Mouse (Mus musculus): ENCODE results near the gene Mcrip2. TPM values are rescaled to one million over a fixed set of nuclear protein-coding genes. Genes with fewer than 3 reads are reported as not detected.

Gene Mcrip2
- polyA plus RNA-seq, 1 experiment from 2014 or later = 17.3 TPM

GRCm38 (mm10) chr17:25833961-25834594 lies 34.5 kb downstream of the Mcrip2 start:
- Histone ChIP-seq H3K9me3 (ENCODE audit: control insufficient read depth, low read length) (no peaks in the 10 kb centered on the region), H3K36me3 (ENCODE audit: control insufficient read depth, insufficient read depth) (peaks cover 17% of the 10 kb centered on the region), H3K4me2 (ENCODE audit: low read length) (peak overlapping the region; percentile 88), H3K4me3 (replicated peaks; ENCODE audit: low read length) (peak overlapping the region; percentile 94), H3K4me1 (replicated peaks; ENCODE audit: control insufficient read depth, insufficient read depth, low read length) (peaks cover 75% of the 10 kb centered on the region), H3K9ac (replicated peaks; ENCODE audit: low read depth, low read length) (peak overlapping the region; percentile 84), H3K27me3 (replicated peaks; ENCODE audit: control insufficient read depth, insufficient read depth, low read length) (no peaks in the 10 kb centered on the region), H3K27ac (ENCODE audit: low read length) (peak overlapping the region; percentile 94)
- ATAC-seq = no peak
- WGBS = 50% methylated on average over 6 of the region's 6 CpGs

- peaks cover 14% of the 10 kb centered on the region for H3K36me3 ChIP-seq (ENCODE audit: control insufficient read depth, insufficient read depth)
- peak within 1 kb of the TSS; percentile 88 for H3K4me2 ChIP-seq (ENCODE audit: low read length)
- under 1% methylated on average over 24 of the region's 24 CpGs for WGBS
- H3K27me3 ChIP-seq (replicated peaks; ENCODE audit: control insufficient read depth, insufficient read depth, low read length) = no peaks in the 10 kb centered on the region
- ATAC-seq = peak; percentile 31; the same call in 1 of the 2 replicates
- H3K4me1 ChIP-seq (replicated peaks; ENCODE audit: control insufficient read depth, insufficient read depth, low read length) = peaks cover 77% of the 10 kb centered on the region
- peak within 1 kb of the TSS; percentile 86 for H3K9ac ChIP-seq (replicated peaks; ENCODE audit: low read depth, low read length)
- H3K9me3 ChIP-seq (ENCODE audit: control insufficient read depth, low read length) = no peaks in the 10 kb centered on the region
- H3K4me3 ChIP-seq (replicated peaks; ENCODE audit: low read length) = peak within 1 kb of the TSS; percentile 94
- H3K27ac ChIP-seq (ENCODE audit: low read length) = peak within 1 kb of the TSS; percentile 94
Observed at GRCm38 (mm10) chr17:25833291-25833663, 35.3 kb downstream of the Mcrip2 start, which contains the start of gene Stub1. TSS of gene Stub1 (minus strand) at chr17:25833404.

- H3K9me3 ChIP-seq (ENCODE audit: control insufficient read depth, low read length) = no peaks in the 10 kb centered on the region
- peak overlapping the region; percentile 94 for H3K4me3 ChIP-seq (replicated peaks; ENCODE audit: low read length)
- H3K9ac ChIP-seq (replicated peaks; ENCODE audit: low read depth, low read length) = peak overlapping the region; percentile 86
- peak overlapping the region; percentile 94 for H3K27ac ChIP-seq (ENCODE audit: low read length)
- WGBS = under 1% methylated on average over 73 of the region's 77 CpGs
- peak; percentile 90 for ATAC-seq
- peak overlapping the region; percentile 88 for H3K4me2 ChIP-seq (ENCODE audit: low read length)
- H3K4me1 ChIP-seq (replicated peaks; ENCODE audit: control insufficient read depth, insufficient read depth, low read length) = peaks cover 77% of the 10 kb centered on the region
- H3K36me3 ChIP-seq (ENCODE audit: control insufficient read depth, insufficient read depth) = peaks cover 14% of the 10 kb centered on the region
- H3K27me3 ChIP-seq (replicated peaks; ENCODE audit: control insufficient read depth, insufficient read depth, low read length) = no peaks in the 10 kb centered on the region
Observed at GRCm38 (mm10) chr17:25832436-25833290, 35.9 kb downstream of the Mcrip2 start.

- H3K4me1 ChIP-seq (replicated peaks; ENCODE audit: control insufficient read depth, insufficient read depth, low read length) = peaks cover 80% of the 10 kb centered on the region
- peak overlapping the region; percentile 94 for H3K4me3 ChIP-seq (replicated peaks; ENCODE audit: low read length)
- ATAC-seq = no peak
- no peaks in the 10 kb centered on the region for H3K9me3 ChIP-seq (ENCODE audit: control insufficient read depth, low read length)
- H3K9ac ChIP-seq (replicated peaks; ENCODE audit: low read depth, low read length) = peak overlapping the region; percentile 86
- H3K36me3 ChIP-seq (ENCODE audit: control insufficient read depth, insufficient read depth) = peaks cover 20% of the 10 kb centered on the region
- WGBS = 58% methylated on average over 21 of the region's 21 CpGs
- peak overlapping the region; percentile 88 for H3K4me2 ChIP-seq (ENCODE audit: low read length)
- peak overlapping the region; percentile 88; the same call in 1 of the 2 replicates for H3K27ac ChIP-seq (ENCODE audit: low read length)
- H3K27me3 ChIP-seq (replicated peaks; ENCODE audit: control insufficient read depth, insufficient read depth, low read length) = no peaks in the 10 kb centered on the region
Observed at GRCm38 (mm10) chr17:25831451-25832281, 36.9 kb downstream of the Mcrip2 start.

GRCm38 (mm10) chr17:25830806-25831431 lies 37.6 kb downstream of the Mcrip2 start:
- H3K9ac ChIP-seq (replicated peaks; ENCODE audit: low read depth, low read length) = no peak overlapping the region
- peaks cover 80% of the 10 kb centered on the region for H3K4me1 ChIP-seq (replicated peaks; ENCODE audit: control insufficient read depth, insufficient read depth, low read length)
- no peaks in the 10 kb centered on the region for H3K9me3 ChIP-seq (ENCODE audit: control insufficient read depth, low read length)
- no peak overlapping the region for H3K4me2 ChIP-seq (ENCODE audit: low read length)
- no peak for ATAC-seq
- no peaks in the 10 kb centered on the region for H3K27me3 ChIP-seq (replicated peaks; ENCODE audit: control insufficient read depth, insufficient read depth, low read length)
- H3K27ac ChIP-seq (ENCODE audit: low read length) = no peak overlapping the region
- WGBS = 90% methylated on average over 14 of the region's 14 CpGs
- H3K36me3 ChIP-seq (ENCODE audit: control insufficient read depth, insufficient read depth) = peaks cover 20% of the 10 kb centered on the region
- H3K4me3 ChIP-seq (replicated peaks; ENCODE audit: low read length) = no peak overlapping the region

- no peak overlapping the region for H3K4me3 ChIP-seq (replicated peaks; ENCODE audit: low read length)
- 88% methylated on average over 4 of the region's 4 CpGs for WGBS
- H3K27ac ChIP-seq (ENCODE audit: low read length) = no peak overlapping the region
- peaks cover 79% of the 10 kb centered on the region for H3K4me1 ChIP-seq (replicated peaks; ENCODE audit: control insufficient read depth, insufficient read depth, low read length)
- H3K27me3 ChIP-seq (replicated peaks; ENCODE audit: control insufficient read depth, insufficient read depth, low read length) = no peaks in the 10 kb centered on the region
- no peak for ATAC-seq
- no peak overlapping the region for H3K9ac ChIP-seq (replicated peaks; ENCODE audit: low read depth, low read length)
- peaks cover 20% of the 10 kb centered on the region for H3K36me3 ChIP-seq (ENCODE audit: control insufficient read depth, insufficient read depth)
- no peaks in the 10 kb centered on the region for H3K9me3 ChIP-seq (ENCODE audit: control insufficient read depth, low read length)
- peak overlapping the region; percentile 93 for H3K4me2 ChIP-seq (ENCODE audit: low read length)
Observed at GRCm38 (mm10) chr17:25830200-25830753, 38.3 kb downstream of the Mcrip2 start.

- ATAC-seq = no peak
- peak overlapping the region; percentile 93 for H3K27ac ChIP-seq (ENCODE audit: low read length)
- no peaks in the 10 kb centered on the region for H3K9me3 ChIP-seq (ENCODE audit: control insufficient read depth, low read length)
- no peaks in the 10 kb centered on the region for H3K27me3 ChIP-seq (replicated peaks; ENCODE audit: control insufficient read depth, insufficient read depth, low read length)
- H3K9ac ChIP-seq (replicated peaks; ENCODE audit: low read depth, low read length) = peak overlapping the region; percentile 80
- 41% methylated on average over 8 of the region's 8 CpGs for WGBS
- H3K4me3 ChIP-seq (replicated peaks; ENCODE audit: low read length) = peak overlapping the region; percentile 66
- H3K4me2 ChIP-seq (ENCODE audit: low read length) = peak overlapping the region; percentile 93
- H3K36me3 ChIP-seq (ENCODE audit: control insufficient read depth, insufficient read depth) = peaks cover 20% of the 10 kb centered on the region
- peaks cover 79% of the 10 kb centered on the region for H3K4me1 ChIP-seq (replicated peaks; ENCODE audit: control insufficient read depth, insufficient read depth, low read length)
Observed at GRCm38 (mm10) chr17:25829558-25830017, 39.0 kb downstream of the Mcrip2 start.

- Histone ChIP-seq H3K27me3 (replicated peaks; ENCODE audit: control insufficient read depth, insufficient read depth, low read length) (no peaks in the 10 kb centered on the region), H3K4me1 (replicated peaks; ENCODE audit: control insufficient read depth, insufficient read depth, low read length) (peaks cover 79% of the 10 kb centered on the region), H3K27ac (ENCODE audit: low read length) (peak within 1 kb of the TSS; percentile 93), H3K4me3 (replicated peaks; ENCODE audit: low read length) (peak within 1 kb of the TSS; percentile 66), H3K4me2 (ENCODE audit: low read length) (peak within 1 kb of the TSS; percentile 93), H3K9me3 (ENCODE audit: control insufficient read depth, low read length) (no peaks in the 10 kb centered on the region), H3K9ac (replicated peaks; ENCODE audit: low read depth, low read length) (peak within 1 kb of the TSS; percentile 80), H3K36me3 (ENCODE audit: control insufficient read depth, insufficient read depth) (peaks cover 20% of the 10 kb centered on the region)
- WGBS = 1% methylated on average over 32 of the region's 32 CpGs
- peak; percentile 73 for ATAC-seq
Observed at GRCm38 (mm10) chr17:25828712-25829557, 39.6 kb downstream of the Mcrip2 start, which contains the start of gene Jmjd8. TSS of gene Jmjd8 (plus strand) at chr17:25828867.

Data from forebrain, embryonic 16.5 days (tissue).